Mouse (Mus musculus) adrenal gland, postnatal 14 days (tissue): ENCODE data around the gene Spata32. TPM values are rescaled to one million over a fixed set of nuclear protein-coding genes. Genes with fewer than 3 reads are reported as not detected.

Source experiments
- DNase-seq: peaks from one replicate; pipeline ENCODE4 v3.0.0; 2021; ENCODE audit warnings: mixed read lengths
- long read RNA-seq, 2 experiments: library from polyadenylated mRNA; stranded (forward); transcript quantifications; one replicate each; pipeline ENCODE4 v2.0.0; 2021
- total RNA-seq: library from RNA; stranded (reverse); gene quantifications from 2 replicates; pipeline ENCODE4 v1.2.3, GENCODE M21; 2021

Gene Spata32
- not detected in 2 replicates for total RNA-seq
- long read RNA-seq, experiment 1: 0 reads
- long read RNA-seq, experiment 2: 0 reads

DNA sequence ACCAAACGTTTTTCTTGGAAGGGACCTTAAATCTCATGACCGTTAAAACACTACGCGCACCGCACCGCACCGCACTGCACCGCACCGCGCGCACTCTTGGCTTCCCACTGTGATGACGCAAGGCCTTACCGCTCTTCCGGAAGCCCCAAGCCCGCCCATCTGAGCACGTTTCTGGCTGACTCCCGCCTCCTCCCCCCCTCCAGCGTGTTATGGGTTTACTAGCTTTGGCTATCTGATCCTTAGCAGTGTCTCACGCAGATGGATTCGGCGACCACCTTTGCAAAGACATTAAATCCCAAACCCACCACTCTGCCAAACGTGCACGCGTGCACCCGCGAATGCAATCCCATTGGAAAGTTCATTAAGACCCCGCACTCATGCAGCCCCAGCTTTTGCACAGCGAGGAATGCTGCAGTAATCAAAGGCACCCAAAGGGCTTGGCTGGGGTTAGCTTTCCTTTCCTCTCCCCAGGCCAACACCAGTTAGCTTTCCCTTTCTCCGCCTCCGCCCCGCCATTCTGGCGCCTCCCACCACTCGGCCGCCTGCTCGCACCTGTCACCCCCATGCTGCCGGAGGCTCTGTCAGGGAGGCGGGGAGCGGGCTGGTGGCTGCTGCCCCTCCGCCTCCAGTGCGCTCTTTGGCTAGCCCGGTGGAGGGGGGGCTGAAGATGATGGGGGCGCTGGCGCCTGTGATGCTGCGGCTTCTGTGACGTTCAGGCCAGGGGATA is at the start of gene Spata32:
Spata32 (minus strand) TSS at position 643 of the 727 bp plus-strand sequence.
- peak; percentile 77 for DNase-seq

DNA sequence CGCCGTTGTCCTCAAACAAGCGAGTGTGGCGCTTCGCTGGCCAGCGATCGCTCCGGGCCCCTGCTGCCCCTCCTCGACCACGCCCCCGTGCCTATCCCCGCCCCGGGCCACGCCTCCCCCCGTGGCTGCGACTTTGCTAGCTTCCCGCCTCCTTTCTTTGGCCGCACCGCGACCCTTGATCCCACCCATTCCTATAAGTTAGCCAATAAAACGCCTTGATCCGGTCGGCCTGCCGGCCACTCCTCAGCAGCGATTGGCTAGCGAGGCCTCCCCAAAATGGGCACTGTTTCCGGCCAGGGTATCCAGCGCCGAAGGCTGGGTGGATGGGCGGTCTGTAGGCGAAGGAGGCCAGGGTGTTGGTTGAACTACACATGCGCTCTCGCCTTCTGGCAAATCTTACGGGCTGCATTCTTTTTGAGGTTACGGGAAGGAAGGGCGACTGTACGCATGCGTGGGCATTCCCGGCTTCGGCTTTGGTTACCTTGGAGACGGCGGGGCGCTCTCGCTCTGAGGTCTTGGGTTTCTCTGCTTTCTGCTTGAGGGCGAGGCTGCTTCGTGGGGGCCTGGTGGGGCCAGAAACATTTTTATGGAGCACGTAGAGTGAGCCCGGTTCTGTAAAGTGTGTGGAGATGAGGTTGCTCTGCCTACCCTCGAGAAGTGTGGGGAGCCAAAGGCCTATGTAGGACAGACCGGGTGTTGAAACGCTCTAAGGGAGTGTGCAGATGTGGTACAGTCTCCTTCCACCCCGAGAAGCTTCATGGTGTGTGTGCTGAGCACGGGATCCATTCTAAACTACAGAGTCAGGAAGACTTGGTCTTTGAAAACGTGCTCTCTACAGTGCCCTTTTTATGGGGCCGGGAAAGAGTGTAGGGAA is 49.4 kb upstream of the Spata32 start, which contains the start of gene Map3k14:
Map3k14 (minus strand) TSS at position 127 of the 874 bp plus-strand sequence.
- DNase-seq: peak; percentile 100

DNA sequence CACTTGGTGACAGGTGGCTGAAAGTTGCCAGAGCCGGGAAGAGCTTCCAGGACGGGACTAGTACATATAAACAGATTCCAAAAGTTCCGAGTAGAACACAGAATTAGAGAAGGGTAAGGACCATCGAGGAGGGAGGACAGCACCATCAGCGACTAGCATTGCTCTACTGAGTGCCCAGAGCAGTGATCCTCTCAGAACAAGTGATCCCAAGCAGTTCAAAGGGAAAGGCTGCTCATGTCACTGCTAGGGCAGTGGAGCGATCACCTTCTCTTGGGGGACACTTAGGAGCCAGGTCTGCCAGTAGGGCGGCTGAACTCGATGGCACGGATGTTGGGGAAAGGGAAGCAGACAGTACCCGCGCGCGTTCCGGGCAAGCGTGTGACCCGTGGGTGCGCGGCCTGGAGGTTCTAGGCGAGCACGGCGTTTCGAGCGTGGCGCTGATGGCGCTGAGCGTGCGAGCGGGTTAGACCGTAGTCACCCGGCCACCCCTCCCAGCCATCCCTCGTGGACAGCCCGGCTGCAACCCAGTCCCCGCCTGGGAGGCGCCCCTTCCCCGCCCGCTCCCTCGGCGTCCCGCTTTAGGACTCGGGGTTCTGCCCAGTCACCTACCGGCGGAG is 48.6 kb upstream of the Spata32 start:
- no peak for DNase-seq

DNA sequence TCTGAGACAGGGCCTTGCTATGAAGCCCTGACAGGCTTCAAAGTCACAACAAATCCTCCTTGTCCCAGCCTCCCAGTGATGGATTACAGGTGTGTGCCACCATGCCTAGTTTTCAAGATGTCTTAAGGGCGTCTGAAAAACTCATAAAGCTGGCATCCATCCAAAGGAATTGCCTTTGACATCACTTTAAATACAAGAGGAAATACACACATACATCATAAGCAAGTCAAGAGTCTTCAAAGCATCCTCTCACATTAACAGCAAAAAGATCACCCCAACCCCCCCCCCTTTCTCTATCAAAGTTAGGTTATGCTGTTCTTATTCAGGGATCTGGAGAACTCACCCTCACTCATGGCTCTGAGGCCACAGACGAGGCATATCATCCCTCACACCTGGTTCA is 47.6 kb upstream of the Spata32 start:
- DNase-seq: no peak

DNA sequence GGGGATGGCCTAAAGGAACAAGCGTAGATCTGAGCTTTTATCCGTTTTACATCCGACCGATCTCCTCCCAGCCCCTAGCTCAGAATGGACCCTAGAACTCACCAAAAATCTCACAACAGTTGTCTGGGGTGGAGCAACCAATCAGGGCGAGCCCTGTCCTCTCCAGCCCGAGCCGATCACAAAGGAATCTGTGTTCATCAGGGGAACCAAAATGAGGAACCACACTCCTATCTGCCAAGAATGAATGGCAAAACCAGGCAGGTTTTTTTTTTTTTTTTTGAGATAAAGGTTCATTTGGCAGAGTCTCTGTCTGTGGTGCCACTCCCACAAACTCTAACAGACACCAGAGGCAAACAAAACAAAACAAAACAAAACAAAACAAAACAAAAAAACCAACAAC is 47.0 kb upstream of the Spata32 start:
- DNase-seq: no peak

GRCm38 (mm10) chr11:103264427-103265005 is 46.3 kb upstream of the Spata32 start:
- DNase-seq: no peak

GRCm38 (mm10) chr11:103263551-103263950 is 45.3 kb upstream of the Spata32 start:
- DNase-seq: no peak

DNA sequence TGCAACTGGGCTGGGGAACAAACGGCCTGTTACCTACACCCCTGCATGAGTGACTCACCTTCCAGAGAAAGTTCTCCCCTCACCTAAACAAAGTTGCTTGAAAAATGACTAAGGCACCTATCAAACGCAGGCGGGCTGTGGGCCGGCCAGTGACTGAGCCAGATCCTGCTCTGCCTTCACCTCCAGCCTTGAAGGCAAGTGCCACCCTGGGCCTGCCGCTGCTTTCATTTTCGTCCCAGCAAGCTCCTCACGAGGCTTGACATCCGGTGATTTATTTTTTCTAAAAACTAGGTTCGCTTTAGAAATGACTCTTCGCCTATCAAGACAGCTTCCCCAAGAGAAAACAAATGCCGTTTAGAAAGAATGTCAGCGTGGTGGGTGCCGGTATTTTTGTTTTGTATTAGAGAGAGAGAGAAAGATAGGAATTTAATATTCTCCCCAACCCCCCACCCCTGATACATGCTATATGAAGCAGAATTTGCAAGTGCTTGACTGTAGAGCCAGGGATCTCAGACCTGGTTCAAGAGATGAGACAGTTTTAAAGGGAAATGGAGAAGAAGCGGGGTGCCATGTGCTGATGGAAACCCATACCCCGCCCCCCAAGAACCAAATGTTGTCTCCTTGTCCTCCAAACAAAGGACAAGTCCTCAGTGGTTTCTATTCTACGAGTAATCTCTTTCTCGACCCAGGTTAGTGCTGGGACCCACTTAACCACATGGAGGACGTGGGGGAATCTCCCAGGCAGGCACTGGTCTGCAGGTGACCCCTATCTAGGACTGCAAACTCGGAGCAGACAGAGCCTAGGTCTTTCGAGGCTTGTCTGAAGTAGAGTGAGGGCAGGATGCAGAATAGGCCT is 44.4 kb upstream of the Spata32 start:
- peak; percentile 81 for DNase-seq

DNA sequence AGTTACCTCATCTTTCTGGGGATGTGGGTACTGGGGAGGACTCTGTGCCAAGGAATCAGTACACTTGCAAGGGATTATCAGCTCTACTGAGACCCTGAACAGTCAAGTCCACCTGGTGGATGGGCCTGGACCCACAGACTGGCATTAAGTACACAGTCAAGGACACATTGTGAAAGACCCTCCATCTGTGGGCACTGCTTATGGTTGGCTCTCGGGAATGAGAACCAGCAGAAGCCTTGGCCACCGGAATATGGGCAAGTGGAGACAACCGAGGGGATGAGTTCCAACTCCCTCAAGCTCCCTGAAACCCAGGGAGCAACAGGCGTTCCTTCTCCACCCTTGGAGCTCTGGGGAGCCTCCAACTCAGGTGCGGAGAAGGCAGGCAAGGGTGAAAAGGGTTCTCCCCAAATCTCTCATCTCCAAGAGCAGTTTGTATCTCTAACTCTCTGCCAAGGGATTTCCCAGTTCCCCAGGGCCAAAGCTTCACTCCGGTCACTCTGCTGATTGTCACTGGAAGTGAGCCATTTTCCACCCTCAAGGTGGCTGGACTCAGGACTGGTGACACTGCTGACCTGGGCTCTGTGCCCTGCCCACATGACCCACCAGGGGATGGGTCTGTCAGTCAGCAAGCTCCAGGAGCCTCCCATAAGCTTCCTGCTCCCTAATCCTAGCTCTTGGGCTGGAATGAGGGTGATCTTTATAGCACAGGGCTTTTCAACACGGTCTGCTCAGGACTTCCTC is 43.6 kb upstream of the Spata32 start:
- peak; percentile 72 for DNase-seq

DNA sequence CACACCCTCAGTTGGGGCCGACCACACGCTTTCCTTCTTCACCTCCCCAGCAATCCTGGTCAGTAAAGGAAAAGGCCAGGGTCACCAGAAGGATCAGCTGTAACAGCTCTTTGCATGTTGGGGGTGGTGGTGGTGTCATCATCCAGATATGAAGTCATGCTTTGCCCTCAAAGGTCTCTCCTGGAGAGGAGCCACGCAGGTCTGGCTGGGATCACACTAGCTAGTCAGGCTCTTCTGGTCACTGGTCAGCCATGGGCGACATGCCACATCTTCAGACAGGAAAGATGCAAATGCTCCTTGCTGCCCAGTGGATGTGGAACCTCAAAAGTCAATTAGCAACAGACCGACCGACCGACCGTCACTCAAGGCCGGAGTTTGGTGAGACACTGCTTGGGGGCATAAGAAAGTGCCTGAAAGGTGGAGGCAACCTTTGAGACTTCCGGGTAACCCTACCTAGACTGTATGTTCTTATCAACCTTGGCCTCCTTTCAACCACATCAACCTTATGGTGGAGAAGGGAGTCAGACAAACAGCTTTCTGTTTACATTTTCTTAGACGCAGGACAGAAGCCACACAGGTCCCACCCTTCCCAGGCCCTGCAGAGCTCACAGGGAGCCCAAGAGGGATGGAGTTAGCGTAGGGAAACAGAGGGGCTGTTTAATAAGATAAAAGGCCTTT is 42.4 kb upstream of the Spata32 start:
- peak; percentile 44 for DNase-seq

DNA sequence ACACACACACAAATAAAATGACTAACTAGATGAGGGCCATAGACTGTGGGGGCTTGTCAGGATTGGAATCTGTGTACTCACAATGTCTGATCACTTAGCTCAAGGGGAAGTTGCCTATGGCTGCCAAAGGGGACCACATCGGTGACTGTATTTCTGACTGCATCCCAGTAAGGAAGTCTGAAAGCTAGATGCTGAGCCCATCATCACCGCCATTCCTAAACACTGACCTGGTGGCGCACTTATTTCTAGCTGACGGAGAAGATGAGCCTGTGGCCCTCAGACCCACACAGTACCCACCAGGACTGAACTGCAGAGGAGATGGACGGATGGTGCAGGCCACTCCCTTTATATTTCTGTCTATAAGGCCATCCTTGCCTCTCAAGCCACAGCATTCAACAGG is 41.8 kb upstream of the Spata32 start:
- no peak for DNase-seq

GRCm38 (mm10) chr11:103257938-103258481 is 39.8 kb upstream of the Spata32 start:
- DNase-seq: peak; percentile 72

DNA sequence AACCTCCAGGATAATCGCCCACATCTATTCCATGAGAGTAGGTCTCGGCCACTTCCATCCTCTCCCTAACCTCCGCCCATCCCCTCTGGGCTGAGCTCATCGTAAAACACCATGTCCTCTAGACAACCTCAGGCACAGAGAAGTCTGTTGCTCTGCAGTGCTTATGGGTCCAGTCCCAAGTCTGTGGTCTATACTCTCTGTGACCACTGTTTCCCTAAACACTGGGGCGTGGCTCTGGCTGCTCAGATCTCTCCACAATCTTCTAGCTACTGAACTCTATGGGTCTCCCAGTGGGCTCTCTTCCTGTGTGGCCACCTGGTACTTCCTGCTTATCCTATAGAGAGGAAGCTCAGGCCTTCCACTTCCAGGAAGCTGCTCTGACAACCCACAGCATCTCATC is 35.4 kb upstream of the Spata32 start:
- no peak for DNase-seq

- DNase-seq: no peak
Observed at GRCm38 (mm10) chr11:103252380-103252779, 34.1 kb upstream of the Spata32 start.

GRCm38 (mm10) chr11:103250324-103250723 is 32.1 kb upstream of the Spata32 start:
- DNase-seq: no peak

DNA sequence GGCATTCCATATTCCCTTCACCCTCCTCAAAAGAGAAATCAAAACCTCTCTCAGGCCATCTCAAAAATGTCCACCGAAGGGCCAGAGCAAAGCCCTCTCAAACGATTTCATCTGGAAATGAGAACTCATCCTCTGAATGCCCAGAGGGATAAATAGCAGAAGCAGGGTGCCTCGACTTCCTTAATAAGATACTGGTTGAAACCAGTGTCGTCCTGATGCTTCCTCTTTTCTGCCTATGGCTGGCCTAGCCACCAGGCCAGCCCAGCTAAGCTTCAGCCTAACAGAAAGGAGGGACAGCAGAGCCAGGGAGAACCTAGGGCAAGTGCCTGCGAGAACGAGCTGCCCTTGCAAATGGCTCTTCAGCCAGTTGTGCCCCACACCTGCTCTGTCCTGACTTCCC is 31.3 kb upstream of the Spata32 start:
- DNase-seq: no peak

- no peak for DNase-seq
Observed at GRCm38 (mm10) chr11:103248837-103249236, 30.6 kb upstream of the Spata32 start.

DNA sequence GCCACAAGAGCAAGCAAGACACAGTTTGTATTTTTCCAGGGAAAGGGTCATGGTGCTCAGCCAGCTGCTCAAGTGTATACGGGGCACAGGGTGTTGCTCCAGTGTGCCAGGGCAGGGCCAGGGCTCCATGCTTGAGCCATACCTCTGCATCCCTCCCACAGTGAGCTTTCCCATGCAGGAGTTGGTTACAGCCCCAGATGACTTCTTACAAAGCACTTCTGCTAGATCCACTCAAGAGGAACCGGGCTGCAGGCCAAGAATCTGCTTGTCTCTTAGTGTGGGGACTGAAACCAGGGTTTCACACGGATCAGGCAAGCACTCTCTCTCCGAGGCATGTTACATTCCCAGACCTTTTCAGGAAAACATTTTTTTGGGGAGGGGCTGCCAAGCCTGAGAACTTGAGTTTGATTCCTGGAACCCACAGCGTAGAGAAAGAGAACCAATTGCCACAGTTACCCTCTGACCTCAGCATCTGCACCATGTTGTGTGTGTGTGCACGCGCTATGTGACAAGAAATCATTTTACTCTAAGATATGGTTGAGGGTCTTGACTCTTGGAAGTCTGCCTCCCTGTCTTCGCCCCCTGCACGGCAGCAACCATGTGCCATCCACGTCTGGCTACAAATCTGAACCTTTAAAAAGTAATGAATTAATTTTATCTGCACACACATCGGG is 29.4 kb upstream of the Spata32 start:
- DNase-seq: peak; percentile 78

DNA sequence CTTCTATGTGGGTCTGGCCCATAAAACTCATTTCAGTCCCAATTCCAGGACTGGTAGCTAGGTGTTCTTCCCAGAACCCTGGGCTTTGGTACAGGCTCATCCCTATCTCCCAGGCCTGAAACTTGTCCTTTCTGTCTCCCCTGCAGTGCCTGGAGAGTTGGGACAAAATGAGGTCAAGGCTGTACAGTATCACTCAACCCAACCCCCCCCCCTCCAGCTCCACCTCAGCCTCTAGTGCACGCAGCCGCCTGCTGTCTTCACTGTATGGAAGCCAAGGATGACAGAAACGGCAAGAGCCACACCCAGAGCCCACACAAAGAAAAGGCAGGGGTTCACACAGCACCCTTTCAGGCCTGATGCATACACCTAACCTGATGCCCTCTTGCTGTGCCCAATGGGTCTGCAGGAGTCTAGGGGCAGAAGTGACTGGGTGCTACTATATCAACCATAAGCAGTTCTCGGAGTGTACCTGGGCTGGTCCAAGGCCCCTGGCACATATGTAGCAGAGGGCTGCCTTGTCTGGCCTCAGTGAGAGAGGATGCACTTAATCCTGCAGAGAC is 28.6 kb upstream of the Spata32 start:
- DNase-seq: peak; percentile 49
